Mouse (Mus musculus): ENCODE measurements around the gene Dnajb1. TPM values are rescaled to one million over a fixed set of nuclear protein-coding genes. Genes with fewer than 3 reads are reported as not detected.
A peak's percentile ranks its signal among the peaks of the same experiment; 100 is the strongest.

The Dnajb1 gene
- total RNA-seq, 2 experiments from 2014 or later, result 50.1 to 71.0 TPM

DNA sequence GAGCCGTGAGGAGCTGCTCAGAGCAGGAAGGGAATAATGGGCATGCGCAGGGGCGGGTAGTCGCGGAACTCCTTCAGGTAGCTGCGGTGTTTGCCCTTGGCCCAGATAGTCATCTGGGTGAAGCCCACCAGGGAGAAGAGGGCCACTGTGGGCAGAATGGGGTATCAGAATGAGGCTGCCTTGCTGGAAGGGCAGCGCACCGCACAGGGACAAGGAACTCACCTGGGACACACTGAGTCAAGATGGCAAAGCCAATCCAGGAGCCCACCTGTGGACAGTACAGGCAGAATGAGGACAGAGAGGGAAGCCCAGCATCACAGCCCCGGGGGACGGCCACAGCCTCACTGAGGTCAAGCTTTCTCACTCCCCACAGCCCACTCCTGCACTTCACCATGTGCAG lies 36.2 kb upstream of the Dnajb1 start:
- no peak for TF ChIP-seq CTCF (IDR thresholded peaks at IDR 0.05)
- intact Hi-C loops (cut with DNase I), result no loop called here
- DNase-seq (ENCODE audit: extremely low spot score in 1 of 2, low spot score in 2 of 2), result no peak
- H3K4me3 ChIP-seq, result no peak overlapping the region
- no peak overlapping the region for H3K27ac ChIP-seq

DNA sequence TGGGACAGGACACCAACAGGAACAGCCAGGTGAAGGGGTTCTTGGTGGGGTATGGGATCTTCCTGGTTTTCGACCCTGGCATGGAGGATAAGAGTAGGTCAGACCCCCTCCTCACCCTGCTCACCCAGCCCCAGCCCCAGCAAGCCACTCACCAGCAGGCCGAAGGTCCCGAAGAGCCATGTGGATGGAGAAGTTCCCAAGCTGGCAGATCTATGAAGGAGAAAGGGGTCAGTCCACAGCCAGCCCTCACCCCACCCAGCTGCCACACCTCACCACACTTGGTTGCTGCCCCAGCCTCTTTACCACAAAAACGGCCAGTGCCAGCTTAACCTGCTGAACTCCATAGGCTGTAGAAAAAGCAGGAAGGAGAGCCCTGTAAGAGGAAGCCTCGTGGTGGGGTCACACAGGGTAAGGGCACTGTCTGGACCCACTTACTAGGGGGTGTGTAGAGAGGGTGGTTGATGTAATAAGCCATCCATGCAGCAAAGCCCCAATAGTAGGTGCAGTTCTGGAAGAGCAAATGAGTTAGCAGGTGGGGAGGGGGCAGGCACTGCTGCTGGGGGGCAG lies 35.7 kb upstream of the Dnajb1 start:
- intact Hi-C loops (cut with DNase I), result no loop called here
- TF ChIP-seq CTCF (IDR thresholded peaks at IDR 0.05), result no peak
- Histone ChIP-seq H3K4me3 (no peak overlapping the region), H3K27ac (no peak overlapping the region)
- no peak for DNase-seq (ENCODE audit: extremely low spot score in 1 of 2, low spot score in 2 of 2)

DNA sequence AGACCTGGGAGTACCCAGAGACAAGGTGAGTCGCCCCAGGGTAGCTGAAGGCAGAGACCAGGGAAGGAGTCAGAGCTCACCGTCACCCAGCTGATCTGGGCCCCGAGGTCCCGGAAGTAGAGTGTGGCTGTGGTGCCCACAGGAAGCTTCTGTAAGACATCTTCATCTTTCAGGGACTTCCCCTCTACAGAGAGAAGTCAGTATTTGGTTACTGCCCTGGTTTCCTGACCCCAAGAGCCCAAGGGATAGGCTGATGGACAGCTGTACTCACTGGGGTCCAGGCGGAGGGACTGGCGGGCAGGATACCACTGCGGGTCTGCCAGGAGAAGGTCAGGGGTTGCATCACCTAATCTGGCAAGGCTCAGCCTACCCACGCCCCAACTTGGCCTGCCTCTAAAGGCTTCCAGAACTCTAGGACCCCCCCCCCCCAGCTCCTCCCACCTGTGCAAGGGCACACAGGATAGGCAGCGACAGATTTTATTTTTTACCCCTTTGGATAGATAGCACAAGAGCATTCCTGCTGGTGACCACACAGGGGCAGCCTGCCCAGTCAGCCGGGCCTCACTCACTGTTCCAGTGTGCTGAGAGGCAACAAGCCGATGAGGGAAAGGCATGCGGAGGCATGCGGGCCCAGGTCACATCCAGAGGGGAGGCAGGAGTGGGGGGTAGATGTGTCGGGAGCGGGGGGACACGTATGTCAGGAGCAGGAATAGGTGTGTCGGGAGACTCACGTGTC lies 34.7 kb upstream of the Dnajb1 start:
- intact Hi-C loops (cut with DNase I), result no loop called here
- peak; percentile 23 for TF ChIP-seq CTCF (IDR thresholded peaks at IDR 0.05)
- peak in 1 of 2 experiments; percentile 35 for DNase-seq (ENCODE audit: extremely low spot score in 1 of 2, low spot score in 2 of 2)
- Histone ChIP-seq H3K27ac (peak overlapping the region; percentile 20), H3K4me3 (no peak overlapping the region)

DNA sequence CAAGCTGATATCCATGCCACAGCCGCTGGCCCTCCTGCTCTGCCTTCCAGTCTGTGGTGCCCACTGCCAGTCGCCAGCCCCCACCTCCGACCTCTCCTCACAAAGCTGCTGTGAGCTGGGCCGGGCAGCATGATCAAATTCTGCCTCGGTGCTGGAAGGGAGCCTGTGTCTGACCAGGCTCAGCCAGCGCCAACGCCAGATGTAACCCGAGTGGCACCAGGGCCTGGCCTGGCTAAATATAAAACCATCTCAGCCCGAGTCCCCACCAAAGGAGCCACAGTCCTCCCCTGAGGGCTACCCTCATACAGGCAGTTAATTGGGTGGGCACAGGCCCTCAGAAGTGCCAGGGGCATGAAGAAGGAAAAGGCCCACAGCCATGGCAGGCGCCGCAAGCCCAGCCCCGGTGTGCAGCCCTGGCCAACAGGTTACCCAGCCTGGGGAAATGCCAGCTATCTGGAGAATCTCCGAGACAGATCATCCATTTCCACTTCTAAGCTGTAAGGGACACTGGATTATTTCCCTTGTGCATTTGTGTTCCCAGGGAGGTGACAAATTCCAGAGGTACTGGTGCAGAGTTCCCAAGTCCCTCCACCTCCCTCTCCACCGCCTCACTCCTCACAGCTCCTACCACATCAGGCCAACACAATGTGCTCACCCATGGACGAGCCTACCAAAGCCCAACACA lies 33.2 kb upstream of the Dnajb1 start:
- TF ChIP-seq CTCF (IDR thresholded peaks at IDR 0.05), result no peak
- Histone ChIP-seq H3K4me3 (no peak overlapping the region), H3K27ac (peak overlapping the region; percentile 20; the same call in 1 of the 2 replicates)
- DNase-seq (ENCODE audit: extremely low spot score in 1 of 2, low spot score in 2 of 2), result peak; percentile 10 to 12
- intact Hi-C loops (cut with DNase I), result no loop called here

DNA sequence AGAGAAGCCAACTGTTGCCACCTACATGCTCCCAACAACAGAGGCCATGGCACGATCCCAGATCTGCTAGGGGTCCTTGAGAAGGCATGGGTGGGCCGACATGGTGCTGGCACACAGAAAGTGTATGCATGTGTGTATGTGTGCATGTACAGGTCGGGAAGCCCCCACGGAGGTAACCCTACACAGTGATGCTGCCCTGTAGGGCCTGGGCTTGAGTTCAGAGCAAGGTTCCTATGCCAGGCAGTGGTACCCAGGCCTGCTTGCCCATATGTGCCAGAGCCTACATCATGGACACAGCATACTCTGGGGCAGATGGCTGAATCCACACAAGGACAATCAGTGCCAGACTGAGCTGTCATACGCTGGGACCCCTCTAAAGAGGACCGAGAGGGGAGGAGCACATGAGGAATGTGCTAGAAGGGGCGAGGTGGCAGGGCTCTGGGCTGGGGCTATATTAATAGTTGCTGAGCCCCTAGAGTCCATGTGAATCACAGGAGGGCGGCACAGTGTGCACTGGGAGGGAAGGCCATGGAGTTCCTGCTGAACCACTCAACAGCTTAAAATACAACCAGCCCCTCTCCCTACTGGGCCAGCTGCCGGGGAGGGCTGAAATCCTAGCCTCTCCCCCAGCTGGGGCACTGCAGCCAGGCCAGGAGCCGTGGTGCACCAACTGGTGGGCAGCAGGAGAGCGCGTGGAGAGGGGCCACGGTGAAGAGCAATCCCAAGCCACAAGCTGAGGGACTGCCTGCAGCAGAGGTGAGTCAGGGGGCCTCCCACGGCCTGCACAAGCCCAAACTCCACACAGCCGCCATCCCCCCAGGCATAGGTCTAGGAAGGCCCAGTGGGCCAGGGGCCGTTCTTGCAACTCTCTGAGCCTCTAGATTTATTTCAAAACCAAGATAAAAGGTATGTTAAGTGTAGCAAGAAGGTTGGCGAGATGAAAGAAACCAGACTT lies 32.2 kb upstream of the Dnajb1 start:
- no peak for TF ChIP-seq CTCF (IDR thresholded peaks at IDR 0.05)
- no peak overlapping the region for H3K4me3 ChIP-seq
- peak overlapping the region; percentile 50 for H3K27ac ChIP-seq
- intact Hi-C loops (cut with DNase I), result no loop called here
- DNase-seq (ENCODE audit: extremely low spot score in 1 of 2, low spot score in 2 of 2), result peak in 1 of 2 experiments; percentile 10

DNA sequence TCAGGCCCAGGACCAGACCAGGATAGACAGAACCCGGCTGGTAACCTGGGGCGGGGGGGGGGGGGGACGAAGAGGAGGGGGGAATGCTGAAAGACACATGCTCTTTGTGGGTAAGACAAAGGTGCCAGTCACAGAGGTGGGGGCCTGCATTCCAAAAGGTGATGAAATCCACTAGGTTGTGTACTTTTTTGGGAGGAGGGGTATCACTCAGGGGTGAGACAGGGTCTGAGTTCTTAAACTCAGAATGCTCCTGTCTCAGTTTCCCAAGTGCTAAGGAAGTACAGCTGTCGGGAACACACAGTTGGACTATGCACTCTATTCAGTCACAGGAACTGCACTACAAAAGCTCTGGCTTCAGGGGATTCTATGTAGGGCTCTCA lies 31.5 kb upstream of the Dnajb1 start:
- intact Hi-C loops (cut with DNase I), result no loop called here
- peak in 1 of 2 experiments; percentile 5 for DNase-seq (ENCODE audit: extremely low spot score in 1 of 2, low spot score in 2 of 2)
- Histone ChIP-seq H3K4me3 (no peak overlapping the region), H3K27ac (peak overlapping the region; percentile 32; the same call in 1 of the 2 replicates)
- no peak for TF ChIP-seq CTCF (IDR thresholded peaks at IDR 0.05)

DNA sequence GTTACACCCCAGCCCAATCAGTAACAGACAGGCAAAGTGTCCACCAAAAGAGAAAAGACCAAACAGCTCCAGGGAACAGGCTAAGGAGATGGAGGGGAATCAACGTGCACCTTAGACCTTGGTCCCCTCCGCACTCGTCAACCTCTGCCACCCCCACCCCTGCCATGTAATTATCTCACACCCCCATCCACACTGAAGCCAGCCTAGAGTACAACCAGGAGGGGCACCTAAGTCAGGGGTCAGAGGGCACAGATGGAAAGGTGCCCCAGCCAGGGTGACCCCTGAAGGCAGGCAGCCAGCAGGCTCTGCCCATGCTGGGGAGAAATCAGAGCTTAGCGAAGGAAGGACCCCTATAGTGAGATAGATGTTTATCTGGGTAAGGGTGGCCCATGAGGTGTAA lies 31.1 kb upstream of the Dnajb1 start:
- intact Hi-C loops (cut with DNase I), result no loop called here
- Histone ChIP-seq H3K27ac (peak overlapping the region; percentile 32; the same call in 1 of the 2 replicates), H3K4me3 (no peak overlapping the region)
- no peak for DNase-seq (ENCODE audit: extremely low spot score in 1 of 2, low spot score in 2 of 2)
- no peak for TF ChIP-seq CTCF (IDR thresholded peaks at IDR 0.05)

DNA sequence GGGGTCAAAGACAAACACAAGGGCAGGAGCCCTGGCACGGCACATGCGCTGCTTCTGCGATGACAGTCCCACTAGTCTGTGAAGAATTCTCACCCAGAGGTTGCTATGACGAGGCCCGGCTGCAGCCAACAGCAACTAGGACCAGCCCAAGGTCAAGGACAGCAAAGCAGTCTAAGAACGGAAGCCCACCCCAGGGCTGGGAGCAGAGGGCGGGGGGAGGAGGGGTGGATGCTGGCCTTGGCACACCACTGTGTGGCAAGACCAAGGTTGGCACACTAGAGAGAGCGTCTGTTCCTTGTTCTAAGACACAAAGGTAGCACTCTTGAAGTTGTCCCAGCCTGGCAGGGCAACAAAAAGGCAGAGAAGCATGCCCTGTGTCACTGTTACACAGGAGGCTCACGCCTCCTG lies 30.6 kb upstream of the Dnajb1 start:
- H3K27ac ChIP-seq, result peak overlapping the region; percentile 32; the same call in 1 of the 2 replicates
- no peak for TF ChIP-seq CTCF (IDR thresholded peaks at IDR 0.05)
- peak; percentile 11 to 12 for DNase-seq (ENCODE audit: extremely low spot score in 1 of 2, low spot score in 2 of 2)
- intact Hi-C loops (cut with DNase I), result no loop called here
- no peak overlapping the region for H3K4me3 ChIP-seq

DNA sequence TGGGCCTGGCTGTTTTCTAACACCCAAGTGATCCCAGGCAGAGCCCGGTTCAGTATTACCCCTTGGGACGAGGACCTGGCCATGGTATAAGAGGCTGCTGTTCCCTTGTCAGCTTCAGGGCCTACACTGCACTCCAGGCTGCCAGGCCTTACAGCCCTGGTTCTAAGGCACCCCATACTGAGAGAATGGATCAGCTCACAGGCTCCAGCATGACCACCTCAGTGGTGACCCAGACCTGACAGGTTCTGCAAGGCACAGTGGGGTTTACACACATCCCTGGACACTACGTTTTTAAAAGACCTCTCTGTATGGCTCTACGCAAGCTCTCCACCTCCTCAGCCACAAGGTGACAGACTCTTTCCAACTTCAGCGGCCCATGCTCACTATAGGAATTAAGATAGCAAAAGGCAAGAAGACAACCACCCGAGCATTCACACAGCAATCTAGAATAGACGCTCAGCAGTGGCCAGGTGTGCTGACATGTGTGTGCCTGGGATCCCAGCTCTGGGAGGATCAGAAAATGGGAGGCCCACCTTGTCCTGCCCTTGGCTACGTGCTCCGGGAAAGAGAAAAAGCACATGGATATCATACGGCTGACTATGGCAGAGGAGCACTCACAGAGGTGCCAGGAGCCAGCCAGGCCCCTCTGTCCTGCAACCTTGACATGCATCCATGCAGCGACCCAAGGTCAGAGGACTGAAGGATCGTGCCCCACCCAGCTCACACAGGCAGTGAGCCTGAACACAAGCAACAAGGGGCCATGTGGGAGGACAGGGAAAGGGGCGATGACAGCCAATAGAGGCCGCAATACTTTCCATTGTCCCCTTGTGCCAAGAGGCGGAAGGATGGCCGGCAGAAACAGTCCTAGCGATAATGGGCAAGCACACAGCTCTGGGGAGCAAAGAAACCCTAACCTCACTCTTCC lies 29.6 kb upstream of the Dnajb1 start:
- peak overlapping the region; percentile 24; the same call in 1 of the 2 replicates for H3K27ac ChIP-seq

DNA sequence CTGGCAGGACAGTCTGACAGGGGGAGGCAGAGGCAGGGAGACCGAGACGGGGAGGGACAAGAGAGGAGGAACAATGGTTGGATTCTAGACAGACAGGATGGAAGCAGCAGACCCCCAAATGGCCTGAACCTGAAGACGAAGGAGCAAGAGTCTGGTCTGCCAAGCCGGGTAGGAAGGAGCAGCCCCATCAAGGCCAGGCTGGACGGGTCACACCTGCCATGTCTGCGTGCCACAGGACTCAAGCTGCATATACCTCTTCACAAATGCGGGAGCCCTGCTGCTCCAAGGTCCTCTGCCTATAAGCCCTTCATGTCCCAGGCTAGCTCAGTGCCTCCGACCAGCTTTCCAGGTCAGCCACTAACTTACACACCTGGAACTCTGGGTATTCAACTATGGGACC lies 28.3 kb upstream of the Dnajb1 start:
- no peak for TF ChIP-seq CTCF (IDR thresholded peaks at IDR 0.05)
- H3K4me3 ChIP-seq, result no peak overlapping the region
- H3K27ac ChIP-seq, result no peak overlapping the region
- no peak for DNase-seq (ENCODE audit: extremely low spot score in 1 of 2, low spot score in 2 of 2)
- intact Hi-C loops (cut with DNase I), result no loop called here

More for the DNA sequence above, 29.6 kb upstream of the Dnajb1 start:
- H3K4me3 ChIP-seq, result no peak overlapping the region
- intact Hi-C loops (cut with DNase I), result no loop called here
- no peak for TF ChIP-seq CTCF (IDR thresholded peaks at IDR 0.05)
- DNase-seq (ENCODE audit: extremely low spot score in 1 of 2, low spot score in 2 of 2), result peak in 1 of 2 experiments; percentile 10
